Mouse (Mus musculus): ENCODE measurements at regions not wholly inside any gene's neighbourhood (a gene's known extent, or its start where the extent isn't known, plus 50 kb on each side); places are given as distances from the start of the nearest gene placed in this dataset.

DNA sequence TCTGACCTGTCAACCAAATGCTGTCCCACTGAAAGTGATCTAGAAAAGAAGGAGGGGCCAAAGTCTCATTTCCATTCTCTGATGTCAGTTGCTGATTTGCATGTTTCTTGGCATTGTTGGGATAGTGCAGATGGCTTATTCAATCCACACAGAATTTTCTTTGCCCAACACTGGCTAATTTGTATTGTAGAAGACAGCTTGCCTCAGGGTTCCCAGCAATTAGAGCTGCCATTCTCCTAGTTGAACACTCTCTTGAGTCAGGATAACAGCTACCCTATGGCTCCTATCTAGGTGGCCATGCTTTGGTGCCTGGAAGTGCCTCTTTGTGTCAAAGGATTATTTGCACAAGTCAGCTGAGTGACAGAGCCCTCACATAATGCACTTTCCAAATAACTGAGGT is 569.0 kb downstream of the Lrriq3 start:
- TF ChIP-seq CTCF (conservative IDR thresholded peaks at IDR 0.05 in 1 of 2, IDR thresholded peaks at IDR 0.05 in 1 of 2; ENCODE audit: low read depth in 2 of 2, low read length in 2 of 2) (no peak), POLR2A (IDR thresholded peaks at IDR 0.05; ENCODE audit: low read depth, low read length) (no peak), HCFC1 (IDR thresholded peaks at IDR 0.05; ENCODE audit: low read depth, low read length) (no peak), CHD2 (IDR thresholded peaks at IDR 0.05; ENCODE audit: low read length) (no peak), BHLHE40 (IDR thresholded peaks at IDR 0.05; ENCODE audit: low read depth, low read length) (no peak), MAZ (IDR thresholded peaks at IDR 0.05; ENCODE audit: low read depth, low read length) (no peak)

Measured in CH12.LX (cell line).